Mouse (Mus musculus) MEL (cell line): ENCODE data around the gene Atp11b. TPM values are rescaled to one million over a fixed set of nuclear protein-coding genes. Genes with fewer than 3 reads are reported as not detected.

Experiments
- DNase-seq: peaks from one replicate; pipeline ENCODE4 v3.0.0; 2011; ENCODE audit warnings: low read depth, low spot score
- H3K27ac ChIP-seq: 2 replicates; pipeline ENCODE4 v1.5.1; 2012; ENCODE audit warnings: low read depth, mild to moderate bottlenecking, control low read depth, low read length, moderate library complexity; ENCODE audit not compliant: control insufficient read depth
- H3K27me3 ChIP-seq, 2 experiments: fragments of 150-350 bp in 1 of 2; sonication (generic) in 1 of 2; 2 replicates each; pipeline ENCODE4 v1.6.1; 2012; ENCODE audit warnings: low read length in 2 of 2, mild to moderate bottlenecking in 2 of 2, improper control_type of control experiment in 1 of 2, moderate library complexity in 1 of 2; ENCODE audit not compliant: insufficient read depth in 2 of 2, control insufficient read depth in 1 of 2
- H3K36me3 ChIP-seq, 2 experiments: 2 replicates each; pipeline ENCODE4 v1.6.1; 2012 to 2014; ENCODE audit warnings: low read length in 2 of 2, improper control_type of control experiment in 1 of 2, inconsistent platforms in 1 of 2, mild to moderate bottlenecking in 1 of 2; ENCODE audit not compliant: insufficient read depth in 2 of 2, control insufficient read depth in 1 of 2
- H3K4me1 ChIP-seq, 2 experiments: fragments of 150-350 bp in 1 of 2; sonication (generic) in 1 of 2; 2 replicates each; pipeline ENCODE4 v1.6.1; 2012; ENCODE audit warnings: low read length in 2 of 2, improper control_type of control experiment in 1 of 2, mild to moderate bottlenecking in 1 of 2; ENCODE audit not compliant: insufficient read depth in 2 of 2, control insufficient read depth in 1 of 2
- H3K4me3 ChIP-seq, 2 experiments: fragments of 150-350 bp in 1 of 2; sonication (generic) in 1 of 2; 2 replicates each; pipeline ENCODE4 v1.5.1; 2012; ENCODE audit warnings: low read depth in 2 of 2, low read length in 2 of 2, mild to moderate bottlenecking in 2 of 2, moderate library complexity in 2 of 2, control low read depth in 1 of 2, improper control_type of control experiment in 1 of 2; ENCODE audit not compliant: control insufficient read depth in 1 of 2, insufficient read depth in 1 of 2
- H3K79me2 ChIP-seq: 2 replicates; pipeline ENCODE4 v1.6.1; 2012; ENCODE audit warnings: mild to moderate bottlenecking, low read length, moderate library complexity; ENCODE audit not compliant: control insufficient read depth, poor library complexity, insufficient read depth
- H3K9ac ChIP-seq: 2 replicates; pipeline ENCODE4 v1.6.1; 2012; ENCODE audit warnings: low read depth, mild to moderate bottlenecking, control low read depth, low read length, moderate library complexity; ENCODE audit not compliant: control insufficient read depth, poor library complexity, severe bottlenecking
- H3K9me3 ChIP-seq: fragments of 150-350 bp; sonication (generic); replicated peaks from 2 replicates; pipeline ENCODE4 v1.6.1; 2012; ENCODE audit warnings: mild to moderate bottlenecking, low read length, improper control_type of control experiment, moderate library complexity; ENCODE audit not compliant: insufficient read depth
- EP300 ChIP-seq, 2 experiments: IDR thresholded peaks; 2 replicates each; pipeline ENCODE4 v1.6.1; 2011; ENCODE audit warnings: improper control_type of control experiment in 2 of 2, low read length in 2 of 2, low read depth in 1 of 2, mild to moderate bottlenecking in 1 of 2
- GABPA ChIP-seq: IDR thresholded peaks from 2 replicates; pipeline ENCODE4 v1.6.1; 2012; ENCODE audit warnings: low read depth, mild to moderate bottlenecking, inconsistent platforms, low read length, improper control_type of control experiment, moderate library complexity
- HCFC1 ChIP-seq: IDR thresholded peaks from 2 replicates; pipeline ENCODE4 v1.6.1; 2012; ENCODE audit warnings: low read depth, mild to moderate bottlenecking, inconsistent platforms, low read length, improper control_type of control experiment, moderate library complexity
- JUND ChIP-seq: IDR thresholded peaks from 2 replicates; pipeline ENCODE4 v1.6.1; 2011; ENCODE audit warnings: low read depth, mild to moderate bottlenecking, improper control_type of control experiment, low read length
- MAZ ChIP-seq: IDR thresholded peaks from 2 replicates; pipeline ENCODE4 v1.6.1; 2012; ENCODE audit warnings: low read depth, mild to moderate bottlenecking, inconsistent platforms, low read length, improper control_type of control experiment
- MEF2A ChIP-seq: IDR thresholded peaks from 2 replicates; pipeline ENCODE4 v1.6.1; 2014; ENCODE audit warnings: low read depth, mild to moderate bottlenecking, inconsistent platforms, low read length, improper control_type of control experiment; ENCODE audit not compliant: poor library complexity, insufficient replicate concordance, severe bottlenecking; ENCODE audit errors: extremely low read depth
- POLR2AphosphoS5 ChIP-seq: IDR thresholded peaks from 2 replicates; pipeline ENCODE4 v1.6.1; 2012; ENCODE audit warnings: low read depth, borderline replicate concordance, mild to moderate bottlenecking, inconsistent platforms, low read length, moderate library complexity, mixed read lengths
- RCOR1 ChIP-seq: IDR thresholded peaks from 2 replicates; pipeline ENCODE4 v1.6.1; 2012; ENCODE audit warnings: low read depth, mild to moderate bottlenecking, inconsistent platforms, low read length, improper control_type of control experiment
- SMC3 ChIP-seq: IDR thresholded peaks from 2 replicates; pipeline ENCODE4 v1.6.1; 2011; ENCODE audit warnings: low read depth, low read length, improper control_type of control experiment
- TCF12 ChIP-seq: IDR thresholded peaks from 2 replicates; pipeline ENCODE4 v1.6.1; 2014; ENCODE audit warnings: low read depth, mild to moderate bottlenecking, inconsistent platforms, low read length, improper control_type of control experiment, moderate library complexity
- UBTF ChIP-seq: IDR thresholded peaks from 2 replicates; pipeline ENCODE4 v1.6.1; 2012; ENCODE audit warnings: low read depth, mild to moderate bottlenecking, inconsistent platforms, low read length, improper control_type of control experiment, moderate library complexity, borderline replicate concordance; ENCODE audit not compliant: insufficient read depth
- USF2 ChIP-seq, 2 experiments: IDR thresholded peaks; 2 replicates each; pipeline ENCODE4 v1.6.1; 2011 to 2012; ENCODE audit warnings: improper control_type of control experiment in 2 of 2, low read length in 2 of 2, borderline replicate concordance in 1 of 2, inconsistent platforms in 1 of 2, low read depth in 1 of 2, mild to moderate bottlenecking in 1 of 2; ENCODE audit not compliant: insufficient read depth in 1 of 2
- ZC3H11A ChIP-seq: IDR thresholded peaks from 2 replicates; pipeline ENCODE4 v1.6.1; 2012; ENCODE audit warnings: low read depth, mild to moderate bottlenecking, inconsistent platforms, low read length, improper control_type of control experiment
- ZMIZ1 ChIP-seq: IDR thresholded peaks from 2 replicates; pipeline ENCODE4 v1.6.1; 2012; ENCODE audit warnings: low read depth, mild to moderate bottlenecking, inconsistent platforms, low read length, improper control_type of control experiment, moderate library complexity
- ZNF384 ChIP-seq: IDR thresholded peaks from 2 replicates; pipeline ENCODE4 v1.6.1; 2012; ENCODE audit warnings: low read depth, mild to moderate bottlenecking, inconsistent platforms, low read length, improper control_type of control experiment
- polyA plus RNA-seq, 2 experiments: library from polyadenylated mRNA; stranded (reverse) in 1 of 2; unstranded in 1 of 2; fragments of >175 nt in 1 of 2; fragments of >200 nt in 1 of 2; gene quantifications; 2 replicates each; pipeline versions ENCODE4 v1.2.1 to v1.2.4; 2012; ENCODE audit warnings: low replicate concordance in 2 of 2, low read depth in 1 of 2; ENCODE audit not compliant: insufficient read length in 2 of 2, insufficient read depth in 1 of 2, missing spikeins in 1 of 2
- total RNA-seq: library from RNA; depleted of rRNA; stranded (reverse); fragments of 300-350 nt; gene quantifications from 2 replicates; pipeline ENCODE4 v1.2.3, GENCODE M21; 2012

Atp11b gene
- total and polyA plus RNA-seq, 3 experiments, result 25.9 to 57.9 (median 52.3) TPM

DNA sequence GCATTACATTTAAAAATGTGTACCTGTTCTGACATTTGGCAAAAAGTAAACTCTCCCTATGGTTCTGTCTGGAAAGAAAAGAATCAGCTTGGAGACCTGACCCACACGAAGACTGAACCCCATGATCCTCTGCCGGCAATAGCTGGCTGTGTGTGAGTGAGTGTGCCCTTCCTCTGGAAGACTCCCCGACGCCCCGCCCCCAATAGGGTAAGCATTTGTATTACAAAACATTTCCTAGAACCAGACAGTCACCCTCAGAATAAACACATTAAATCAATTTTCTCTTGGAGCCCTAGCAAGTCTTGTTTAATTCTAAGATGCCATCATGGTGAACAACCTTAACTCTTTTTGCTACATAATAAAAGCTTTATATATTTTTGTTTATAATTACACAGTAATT lies 139.2 kb downstream of the Atp11b start:
- no peaks in the 10 kb centered on the region for H3K9me3 ChIP-seq
- no peak for TF ChIP-seq MAZ
- no peak for TF ChIP-seq TCF12
- no peak for TF ChIP-seq HCFC1
- TF ChIP-seq ZC3H11A, result no peak
- no peak for TF ChIP-seq POLR2AphosphoS5
- H3K27me3 ChIP-seq, result no peaks in the 10 kb centered on the region
- H3K27ac ChIP-seq, result no peak overlapping the region
- no peaks in the 10 kb centered on the region for H3K79me2 ChIP-seq
- no peak for DNase-seq
- H3K36me3 ChIP-seq, result peaks cover 0 to 5% of the 10 kb centered on the region in 2 experiments; a peak in 2 of 4 replicates
- H3K9ac ChIP-seq, result no peak overlapping the region
- H3K4me3 ChIP-seq, result no peak overlapping the region
- H3K4me1 ChIP-seq, result no peaks in the 10 kb centered on the region

GRCm38 (mm10) chr3:35897900-35898299 lies 144.0 kb downstream of the Atp11b start:
- Histone ChIP-seq H3K36me3 (peaks cover 0 to 20% of the 10 kb centered on the region in 2 experiments; a peak in 2 of 4 replicates), H3K4me3 (no peak overlapping the region), H3K27ac (no peak overlapping the region), H3K27me3 (no peaks in the 10 kb centered on the region), H3K79me2 (no peaks in the 10 kb centered on the region; the same call in 1 of the 2 replicates), H3K9ac (no peak overlapping the region), H3K9me3 (no peaks in the 10 kb centered on the region), H3K4me1 (no peaks in the 10 kb centered on the region)
- no peak for TF ChIP-seq EP300 (IDR thresholded peaks at IDR 0.05; ENCODE audit: low read depth in 1 of 2, low read length in 2 of 2)
- TF ChIP-seq RCOR1, result no peak
- TF ChIP-seq USF2 (IDR thresholded peaks at IDR 0.05; ENCODE audit: borderline replicate concordance in 1 of 2, insufficient read depth in 1 of 2, low read depth in 1 of 2, low read length in 2 of 2), result no peak
- no peak for TF ChIP-seq JUND
- no peak for TF ChIP-seq UBTF
- no peak for TF ChIP-seq ZNF384
- no peak for TF ChIP-seq ZMIZ1
- no peak for TF ChIP-seq SMC3
- no peak for TF ChIP-seq GABPA
- TF ChIP-seq MEF2A, result no peak
- DNase-seq, result no peak
